Mouse (Mus musculus): ENCODE measurements at regions not wholly inside any gene's neighbourhood (a gene's known extent, or its start where the extent isn't known, plus 50 kb on each side); places are given as distances from the start of the nearest gene placed in this dataset.

- no peaks in the 10 kb centered on the region for H3K36me3 ChIP-seq (replicated peaks; ENCODE audit: control insufficient read depth, insufficient read depth, low read depth, low read length)
- no peak overlapping the region for H3K27ac ChIP-seq (replicated peaks; ENCODE audit: low read depth, low read length)
- no peak overlapping the region for H3K4me2 ChIP-seq (ENCODE audit: low read depth, low read length)
- no peaks in the 10 kb centered on the region for H3K27me3 ChIP-seq (ENCODE audit: control insufficient read depth, insufficient read depth, low read length)
- no peak for ATAC-seq (replicated peaks; ENCODE audit: insufficient number of reproducible peaks, low FRiP score, low TSS enrichment, low read depth)
- 93% methylated on average over 14 of the region's 14 CpGs for WGBS
- H3K9ac ChIP-seq (replicated peaks; ENCODE audit: low read length) = no peak overlapping the region
- H3K4me1 ChIP-seq (ENCODE audit: control insufficient read depth, insufficient read depth, low read length) = peaks cover 3% of the 10 kb centered on the region
- no peaks in the 10 kb centered on the region for H3K9me3 ChIP-seq (replicated peaks; ENCODE audit: control insufficient read depth, low read length)
- DNase-seq (ENCODE audit: low spot score) = no peak
- H3K4me3 ChIP-seq (ENCODE audit: low read depth, low read length) = no peak overlapping the region
Measured at GRCm38 (mm10) chr5:144621967-144622366, 76.3 kb downstream of the Nptx2 start.

DNA sequence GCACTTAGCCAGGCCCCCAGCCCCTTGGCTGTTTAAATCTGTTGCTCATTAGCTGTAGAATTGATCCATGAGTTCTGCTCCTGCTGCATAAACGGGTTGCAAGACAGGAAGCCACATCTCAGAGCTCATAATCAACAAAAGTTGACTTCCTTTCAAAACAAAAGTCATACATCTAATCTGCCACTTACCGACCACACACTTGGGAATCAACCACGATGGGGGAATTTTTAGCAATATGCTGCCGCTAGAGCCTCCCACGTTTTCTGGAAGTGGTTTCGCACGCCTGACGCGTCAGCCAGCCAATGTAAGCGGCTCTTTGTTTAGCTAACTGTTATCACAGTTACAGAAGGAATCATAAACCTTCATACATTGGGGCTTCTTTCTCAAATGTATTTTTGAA, 77.7 kb downstream of the Nptx2 start:
- ATAC-seq (replicated peaks; ENCODE audit: insufficient number of reproducible peaks, low FRiP score, low TSS enrichment, low read depth) (no peak), DNase-seq (ENCODE audit: low spot score) (peak; percentile 37)
- no peaks in the 10 kb centered on the region for H3K27me3 ChIP-seq (ENCODE audit: control insufficient read depth, insufficient read depth, low read length)
- H3K9me3 ChIP-seq (replicated peaks; ENCODE audit: control insufficient read depth, low read length) = no peaks in the 10 kb centered on the region
- H3K9ac ChIP-seq (replicated peaks; ENCODE audit: low read length) = no peak overlapping the region
- peaks cover 3% of the 10 kb centered on the region for H3K4me1 ChIP-seq (ENCODE audit: control insufficient read depth, insufficient read depth, low read length)
- no peak overlapping the region for H3K27ac ChIP-seq (replicated peaks; ENCODE audit: low read depth, low read length)
- WGBS = 64% methylated on average over 10 of the region's 10 CpGs
- H3K4me2 ChIP-seq (ENCODE audit: low read depth, low read length) = no peak overlapping the region
- no peaks in the 10 kb centered on the region for H3K36me3 ChIP-seq (replicated peaks; ENCODE audit: control insufficient read depth, insufficient read depth, low read depth, low read length)
- H3K4me3 ChIP-seq (ENCODE audit: low read depth, low read length) = no peak overlapping the region

DNA sequence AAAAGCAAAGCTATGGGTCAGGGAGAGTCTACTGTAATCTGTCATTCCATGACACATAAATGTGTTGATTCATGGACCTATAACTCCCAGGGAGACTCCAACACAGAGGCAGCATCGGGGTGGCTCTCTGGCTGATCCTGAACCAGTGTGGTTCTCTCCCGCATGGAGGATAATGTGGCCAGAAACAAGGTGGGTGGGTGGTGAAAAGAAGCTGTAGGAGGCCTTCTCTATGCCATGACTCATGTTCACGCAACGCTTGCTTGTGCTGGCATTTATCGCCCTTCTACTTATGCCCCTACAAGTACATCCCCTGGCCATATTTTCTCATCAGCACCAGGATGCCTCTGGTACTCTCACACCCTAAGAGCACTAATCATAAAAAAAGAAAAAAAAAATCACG, 86.6 kb downstream of the Nptx2 start:
- no peak overlapping the region for H3K27ac ChIP-seq (replicated peaks; ENCODE audit: low read depth, low read length)
- DNase-seq (ENCODE audit: low spot score) = no peak
- H3K4me1 ChIP-seq (ENCODE audit: control insufficient read depth, insufficient read depth, low read length) = no peaks in the 10 kb centered on the region
- H3K27me3 ChIP-seq (ENCODE audit: control insufficient read depth, insufficient read depth, low read length) = no peaks in the 10 kb centered on the region
- ATAC-seq (replicated peaks; ENCODE audit: insufficient number of reproducible peaks, low FRiP score, low TSS enrichment, low read depth) = no peak
- H3K4me3 ChIP-seq (ENCODE audit: low read depth, low read length) = no peak overlapping the region
- 83% methylated on average over 6 of the region's 6 CpGs for WGBS
- no peak overlapping the region for H3K4me2 ChIP-seq (ENCODE audit: low read depth, low read length)
- no peaks in the 10 kb centered on the region for H3K9me3 ChIP-seq (replicated peaks; ENCODE audit: control insufficient read depth, low read length)
- H3K36me3 ChIP-seq (replicated peaks; ENCODE audit: control insufficient read depth, insufficient read depth, low read depth, low read length) = no peaks in the 10 kb centered on the region
- no peak overlapping the region for H3K9ac ChIP-seq (replicated peaks; ENCODE audit: low read length)

DNA sequence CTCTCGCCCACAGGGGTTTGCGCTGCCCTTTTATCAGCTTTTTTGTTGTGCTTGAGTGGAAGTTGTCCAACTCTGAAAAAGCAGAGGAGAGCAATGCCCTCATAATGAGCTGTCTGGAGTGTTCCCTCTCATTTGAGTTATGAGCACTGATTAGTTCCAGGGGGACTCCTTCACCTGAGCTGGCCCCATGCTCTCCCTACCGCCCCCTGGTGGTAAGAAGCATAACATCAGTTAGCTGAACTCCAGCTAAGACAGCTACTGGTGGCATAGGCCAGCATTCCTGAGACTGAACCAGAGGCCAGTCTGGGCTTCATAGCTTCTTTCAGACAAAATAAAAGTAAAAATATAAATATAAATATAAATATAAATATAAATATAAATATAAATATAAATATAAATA, 92.9 kb downstream of the Nptx2 start:
- Histone ChIP-seq H3K9me3 (replicated peaks; ENCODE audit: control insufficient read depth, low read length) (no peaks in the 10 kb centered on the region), H3K27ac (replicated peaks; ENCODE audit: low read depth, low read length) (no peak overlapping the region), H3K36me3 (replicated peaks; ENCODE audit: control insufficient read depth, insufficient read depth, low read depth, low read length) (no peaks in the 10 kb centered on the region), H3K9ac (replicated peaks; ENCODE audit: low read length) (no peak overlapping the region), H3K27me3 (ENCODE audit: control insufficient read depth, insufficient read depth, low read length) (no peaks in the 10 kb centered on the region), H3K4me2 (ENCODE audit: low read depth, low read length) (no peak overlapping the region), H3K4me1 (ENCODE audit: control insufficient read depth, insufficient read depth, low read length) (no peaks in the 10 kb centered on the region), H3K4me3 (ENCODE audit: low read depth, low read length) (no peak overlapping the region)
- DNase-seq (ENCODE audit: low spot score) (peak; percentile 63), ATAC-seq (replicated peaks; ENCODE audit: insufficient number of reproducible peaks, low FRiP score, low TSS enrichment, low read depth) (no peak)
- WGBS = 64% methylated on average over 3 of the region's 3 CpGs

- H3K9me3 ChIP-seq (replicated peaks; ENCODE audit: control insufficient read depth, low read length) = no peaks in the 10 kb centered on the region
- H3K27me3 ChIP-seq (ENCODE audit: control insufficient read depth, insufficient read depth, low read length) = no peaks in the 10 kb centered on the region
- H3K4me1 ChIP-seq (ENCODE audit: control insufficient read depth, insufficient read depth, low read length) = no peaks in the 10 kb centered on the region
- 93% methylated on average over 5 of the region's 5 CpGs for WGBS
- no peak overlapping the region for H3K4me2 ChIP-seq (ENCODE audit: low read depth, low read length)
- H3K4me3 ChIP-seq (ENCODE audit: low read depth, low read length) = no peak overlapping the region
- H3K9ac ChIP-seq (replicated peaks; ENCODE audit: low read length) = no peak overlapping the region
- no peak for ATAC-seq (replicated peaks; ENCODE audit: insufficient number of reproducible peaks, low FRiP score, low TSS enrichment, low read depth)
- no peak overlapping the region for H3K27ac ChIP-seq (replicated peaks; ENCODE audit: low read depth, low read length)
- no peak for DNase-seq (ENCODE audit: low spot score)
- no peaks in the 10 kb centered on the region for H3K36me3 ChIP-seq (replicated peaks; ENCODE audit: control insufficient read depth, insufficient read depth, low read depth, low read length)
Measured at GRCm38 (mm10) chr5:144639639-144640038, 93.9 kb downstream of the Nptx2 start.

DNA sequence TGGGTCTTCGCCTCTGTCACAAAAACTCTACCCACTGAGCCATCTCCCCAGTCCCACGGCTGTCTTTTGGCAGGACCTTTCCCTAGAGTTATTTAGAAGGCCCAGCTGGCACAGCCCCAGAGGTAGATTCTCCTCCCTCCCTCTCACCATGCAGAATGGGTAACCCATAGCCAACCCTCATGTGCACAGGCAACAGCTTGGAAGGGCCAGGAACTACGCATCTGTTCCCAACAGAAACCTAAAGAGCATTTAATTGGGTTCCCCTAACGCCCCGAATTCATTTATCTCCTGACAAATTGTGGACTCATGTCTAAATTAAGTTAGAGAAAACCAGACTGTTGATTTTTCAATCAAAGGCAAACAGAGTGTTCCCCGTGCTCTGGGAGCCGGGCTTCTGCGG, 97.1 kb downstream of the Nptx2 start:
- no peak overlapping the region for H3K27ac ChIP-seq (replicated peaks; ENCODE audit: low read depth, low read length)
- no peak overlapping the region for H3K9ac ChIP-seq (replicated peaks; ENCODE audit: low read length)
- no peaks in the 10 kb centered on the region for H3K9me3 ChIP-seq (replicated peaks; ENCODE audit: control insufficient read depth, low read length)
- H3K4me1 ChIP-seq (ENCODE audit: control insufficient read depth, insufficient read depth, low read length) = no peaks in the 10 kb centered on the region
- DNase-seq (ENCODE audit: low spot score) (no peak), ATAC-seq (replicated peaks; ENCODE audit: insufficient number of reproducible peaks, low FRiP score, low TSS enrichment, low read depth) (no peak)
- no peak overlapping the region for H3K4me2 ChIP-seq (ENCODE audit: low read depth, low read length)
- H3K36me3 ChIP-seq (replicated peaks; ENCODE audit: control insufficient read depth, insufficient read depth, low read depth, low read length) = no peaks in the 10 kb centered on the region
- no peak overlapping the region for H3K4me3 ChIP-seq (ENCODE audit: low read depth, low read length)
- no peaks in the 10 kb centered on the region for H3K27me3 ChIP-seq (ENCODE audit: control insufficient read depth, insufficient read depth, low read length)
- WGBS = 66% methylated on average over 8 of the region's 8 CpGs

DNA sequence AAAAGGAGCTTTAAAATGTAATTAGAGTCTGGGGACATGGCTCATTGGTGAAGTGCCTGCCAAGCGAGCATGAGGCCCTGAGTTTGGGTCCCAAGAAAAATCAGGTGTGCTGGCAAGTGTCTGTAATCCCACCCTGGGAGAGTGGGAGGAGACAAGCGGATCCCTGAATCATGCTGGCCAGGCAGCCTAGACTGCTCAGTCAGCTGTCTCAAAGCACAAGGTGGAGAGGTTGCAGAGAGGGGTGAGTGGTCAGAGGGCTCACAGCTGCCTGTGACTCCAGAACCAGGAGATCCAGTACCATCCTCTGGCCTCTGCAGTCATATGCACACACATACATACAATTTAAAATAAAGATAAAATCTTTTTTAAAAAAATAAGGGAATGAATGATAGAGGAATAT, 97.7 kb downstream of the Nptx2 start:
- 28% methylated on average over 2 of the region's 2 CpGs for WGBS
- Histone ChIP-seq H3K4me1 (ENCODE audit: control insufficient read depth, insufficient read depth, low read length) (no peaks in the 10 kb centered on the region), H3K9me3 (replicated peaks; ENCODE audit: control insufficient read depth, low read length) (no peaks in the 10 kb centered on the region), H3K27me3 (ENCODE audit: control insufficient read depth, insufficient read depth, low read length) (no peaks in the 10 kb centered on the region), H3K9ac (replicated peaks; ENCODE audit: low read length) (no peak overlapping the region), H3K4me3 (ENCODE audit: low read depth, low read length) (no peak overlapping the region), H3K4me2 (ENCODE audit: low read depth, low read length) (no peak overlapping the region), H3K36me3 (replicated peaks; ENCODE audit: control insufficient read depth, insufficient read depth, low read depth, low read length) (no peaks in the 10 kb centered on the region), H3K27ac (replicated peaks; ENCODE audit: low read depth, low read length) (no peak overlapping the region)
- ATAC-seq (replicated peaks; ENCODE audit: insufficient number of reproducible peaks, low FRiP score, low TSS enrichment, low read depth) (no peak), DNase-seq (ENCODE audit: low spot score) (no peak)

DNA sequence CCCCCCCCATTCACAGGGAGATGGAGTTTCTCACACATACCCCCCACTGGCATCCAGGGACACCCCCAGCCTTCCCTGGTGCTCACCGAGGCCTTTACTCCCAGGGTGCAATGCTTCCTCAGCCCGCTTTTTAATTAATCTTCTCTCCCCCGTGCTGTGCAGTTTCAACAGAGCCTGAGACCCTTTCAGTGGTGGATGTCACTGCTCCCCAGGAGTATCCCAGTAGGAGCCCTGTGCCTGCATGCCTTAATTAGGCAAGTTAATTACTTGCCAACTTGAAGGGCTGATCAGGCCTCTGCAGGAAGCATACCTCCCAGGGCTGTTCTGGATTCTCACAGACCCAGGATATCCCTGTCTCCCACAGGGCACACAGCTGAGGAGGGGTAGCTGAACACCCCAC, 99.7 kb downstream of the Nptx2 start:
- 20% methylated on average over 3 of the region's 3 CpGs for WGBS
- H3K27me3 ChIP-seq (ENCODE audit: control insufficient read depth, insufficient read depth, low read length) = no peaks in the 10 kb centered on the region
- H3K9ac ChIP-seq (replicated peaks; ENCODE audit: low read length) = no peak overlapping the region
- no peak overlapping the region for H3K27ac ChIP-seq (replicated peaks; ENCODE audit: low read depth, low read length)
- ATAC-seq (replicated peaks; ENCODE audit: insufficient number of reproducible peaks, low FRiP score, low TSS enrichment, low read depth) (0 out of 2 replicates have a peak, but pooled peaks have one; percentile 29), DNase-seq (ENCODE audit: low spot score) (no peak)
- H3K4me2 ChIP-seq (ENCODE audit: low read depth, low read length) = no peak overlapping the region
- H3K4me3 ChIP-seq (ENCODE audit: low read depth, low read length) = no peak overlapping the region
- H3K4me1 ChIP-seq (ENCODE audit: control insufficient read depth, insufficient read depth, low read length) = no peaks in the 10 kb centered on the region
- H3K36me3 ChIP-seq (replicated peaks; ENCODE audit: control insufficient read depth, insufficient read depth, low read depth, low read length) = no peaks in the 10 kb centered on the region
- H3K9me3 ChIP-seq (replicated peaks; ENCODE audit: control insufficient read depth, low read length) = no peaks in the 10 kb centered on the region
